Mouse (Mus musculus): ENCODE measurements around the gene Cd79a. TPM values are rescaled to one million over a fixed set of nuclear protein-coding genes. Genes with fewer than 3 reads are reported as not detected.
"Not testable (repeated sequence)": the region's sequence is repeated elsewhere in the genome, so short reads cannot be mapped to it uniquely, and the experiment has no call there.

Gene Cd79a
- polyA plus RNA-seq, 1 experiment from 2014 or later: not detected

DNA sequence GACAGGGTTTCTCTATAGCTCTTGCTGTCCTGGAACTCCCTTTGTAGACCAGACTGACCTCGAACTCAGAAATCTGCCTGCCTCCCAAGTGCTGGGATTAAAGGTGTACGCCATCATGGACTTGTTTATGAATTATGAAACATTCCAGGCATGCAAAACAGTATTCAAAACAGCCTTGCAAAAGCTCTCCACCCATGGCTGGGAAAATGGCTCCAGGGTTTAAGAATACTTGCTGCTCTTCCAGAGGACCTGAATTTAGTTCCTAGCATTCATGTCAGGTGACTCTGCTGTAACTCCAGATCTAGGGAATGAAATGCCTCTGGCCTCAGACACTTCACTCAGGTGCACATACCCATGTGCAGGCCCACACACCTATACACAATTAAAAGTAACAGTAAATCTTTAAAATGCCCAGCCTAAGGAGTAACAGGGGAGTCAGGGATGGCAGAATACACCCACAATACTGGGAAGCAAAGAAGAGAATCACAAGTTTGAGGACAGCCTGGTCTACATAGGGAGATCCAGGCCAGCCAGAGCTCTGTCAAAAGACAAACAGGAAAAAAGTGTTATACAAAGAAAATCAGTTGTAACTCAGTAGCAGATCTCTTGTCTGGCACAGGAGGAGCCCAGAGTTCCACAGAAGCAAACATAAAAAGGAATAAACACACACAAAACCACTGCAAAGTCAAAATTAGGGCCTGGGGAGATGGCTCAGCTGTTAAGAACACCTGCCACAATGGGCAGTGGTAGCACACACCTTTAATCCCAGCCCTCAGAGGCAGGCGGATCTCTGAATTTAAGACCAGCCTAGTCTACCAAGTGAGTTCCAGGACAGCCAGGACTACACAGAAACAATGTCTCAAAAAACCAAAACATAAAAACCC is 5.7 kb upstream of the Cd79a start:
- Histone ChIP-seq H3K36me3 (ENCODE audit: control insufficient read depth, insufficient read depth, low read length) (peaks cover 54% of the 10 kb centered on the region), H3K27me3 (replicated peaks; ENCODE audit: control insufficient read depth, insufficient read depth, low read length) (no peaks in the 10 kb centered on the region), H3K9me3 (replicated peaks; ENCODE audit: control insufficient read depth, low read length) (no peaks in the 10 kb centered on the region), H3K4me1 (ENCODE audit: control insufficient read depth, insufficient read depth, low read length) (no peaks in the 10 kb centered on the region; the same call in 1 of the 2 replicates), H3K4me3 (ENCODE audit: low read depth, low read length) (no peak overlapping the region), H3K4me2 (ENCODE audit: low read length) (no peak overlapping the region), H3K9ac (ENCODE audit: low read length) (0 out of 2 replicates have a peak overlapping the region, but pooled peaks have one; percentile 32), H3K27ac (ENCODE audit: low read depth, low read length) (no peak overlapping the region)
- WGBS: 76% methylated on average over 3 of the region's 3 CpGs
- no peak for DNase-seq (ENCODE audit: low spot score)
- ATAC-seq: no peak

DNA sequence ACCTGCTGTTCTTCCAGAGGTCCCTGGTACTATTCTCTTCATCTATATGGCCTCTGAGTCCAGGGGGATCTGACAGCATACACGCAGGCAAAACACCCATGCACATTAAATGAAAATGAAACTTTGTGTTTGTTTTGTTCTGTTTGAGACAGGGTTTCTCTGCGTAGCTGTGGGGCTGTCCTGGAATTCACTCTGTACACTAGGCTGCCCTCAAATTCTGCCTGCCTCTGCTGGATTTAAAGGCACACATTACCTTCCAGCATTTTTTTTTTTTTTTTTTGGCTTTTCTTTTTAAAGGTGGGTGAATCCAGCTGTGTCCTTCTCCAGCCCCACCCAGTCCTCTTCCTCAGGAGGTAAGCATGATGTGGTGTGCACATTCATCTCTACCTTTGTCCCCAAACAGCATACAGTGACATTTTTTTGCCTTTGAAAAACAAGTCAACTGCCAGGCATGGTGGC is 5.0 kb upstream of the Cd79a start:
- Histone ChIP-seq H3K9me3 (replicated peaks; ENCODE audit: control insufficient read depth, low read length) (no peaks in the 10 kb centered on the region), H3K27ac (ENCODE audit: low read depth, low read length) (no peak overlapping the region), H3K4me2 (ENCODE audit: low read length) (no peak overlapping the region), H3K27me3 (replicated peaks; ENCODE audit: control insufficient read depth, insufficient read depth, low read length) (no peaks in the 10 kb centered on the region), H3K36me3 (ENCODE audit: control insufficient read depth, insufficient read depth, low read length) (peaks cover 47% of the 10 kb centered on the region), H3K4me3 (ENCODE audit: low read depth, low read length) (no peak overlapping the region), H3K9ac (ENCODE audit: low read length) (no peak overlapping the region), H3K4me1 (ENCODE audit: control insufficient read depth, insufficient read depth, low read length) (no peaks in the 10 kb centered on the region)
- 78% methylated on average over 2 of the region's 2 CpGs for WGBS
- ATAC-seq (no peak), DNase-seq (ENCODE audit: low spot score) (no peak)

DNA sequence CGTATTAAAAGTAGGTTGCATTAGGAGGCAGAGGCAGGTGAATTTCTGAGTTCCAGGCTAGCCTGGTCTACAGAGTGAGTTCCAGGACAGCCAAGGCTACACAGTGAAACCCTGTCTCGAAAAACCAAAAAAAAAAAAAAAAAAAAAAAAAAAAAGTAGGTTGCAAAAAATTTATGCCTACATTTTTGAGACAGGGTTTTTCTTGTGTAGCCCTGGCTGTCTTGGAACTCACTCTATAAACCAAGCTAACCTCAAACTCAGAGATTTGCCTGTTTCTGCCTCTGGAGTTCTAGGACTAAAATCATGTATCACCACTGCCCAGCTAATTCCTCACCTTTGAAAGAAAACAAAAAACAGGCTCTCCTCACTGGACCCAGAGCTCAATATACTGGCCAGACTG is 1.4 kb upstream of the Cd79a start:
- WGBS: 83% methylated on average over 2 of the region's 2 CpGs
- not testable (repeated sequence) for H3K9ac ChIP-seq (ENCODE audit: low read length); H3K27ac ChIP-seq (ENCODE audit: low read depth, low read length); ATAC-seq; H3K4me3 ChIP-seq (ENCODE audit: low read depth, low read length); DNase-seq (ENCODE audit: low spot score); H3K4me2 ChIP-seq (ENCODE audit: low read length); H3K4me1 ChIP-seq (ENCODE audit: control insufficient read depth, insufficient read depth, low read length); H3K27me3 ChIP-seq (replicated peaks; ENCODE audit: control insufficient read depth, insufficient read depth, low read length); H3K9me3 ChIP-seq (replicated peaks; ENCODE audit: control insufficient read depth, low read length)
- peaks cover 13% of the 10 kb centered on the region for H3K36me3 ChIP-seq (ENCODE audit: control insufficient read depth, insufficient read depth, low read length)

DNA sequence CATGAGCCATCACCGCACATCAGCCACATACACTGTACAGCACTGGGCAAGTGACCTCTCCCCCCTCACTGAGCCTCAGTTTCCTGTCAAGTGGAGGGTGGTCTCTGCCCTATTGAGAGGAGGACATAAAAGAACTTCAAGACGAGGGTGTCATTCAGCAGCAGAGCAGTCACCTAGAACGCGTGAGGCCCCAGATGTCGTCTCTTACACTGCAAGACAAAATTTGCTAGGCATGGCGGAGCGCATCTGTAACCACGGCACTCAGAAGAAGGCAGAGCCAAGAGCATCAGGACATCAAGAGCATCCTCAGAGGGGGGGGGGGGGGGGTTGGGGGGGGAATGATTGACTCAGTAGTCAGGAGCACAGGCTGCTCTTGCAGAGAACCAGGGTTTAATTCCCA is 912 bp upstream of the Cd79a start:
- no peaks in the 10 kb centered on the region for H3K4me1 ChIP-seq (ENCODE audit: control insufficient read depth, insufficient read depth, low read length)
- DNase-seq (ENCODE audit: low spot score) (no peak), ATAC-seq (no peak)
- H3K27ac ChIP-seq (ENCODE audit: low read depth, low read length): no peak overlapping the region
- H3K4me3 ChIP-seq (ENCODE audit: low read depth, low read length): no peak overlapping the region
- WGBS: 78% methylated on average over 8 of the region's 8 CpGs
- no peaks in the 10 kb centered on the region for H3K27me3 ChIP-seq (replicated peaks; ENCODE audit: control insufficient read depth, insufficient read depth, low read length)
- no peak overlapping the region for H3K4me2 ChIP-seq (ENCODE audit: low read length)
- no peak overlapping the region for H3K9ac ChIP-seq (ENCODE audit: low read length)
- peaks cover 7% of the 10 kb centered on the region for H3K36me3 ChIP-seq (ENCODE audit: control insufficient read depth, insufficient read depth, low read length)
- no peaks in the 10 kb centered on the region for H3K9me3 ChIP-seq (replicated peaks; ENCODE audit: control insufficient read depth, low read length)

DNA sequence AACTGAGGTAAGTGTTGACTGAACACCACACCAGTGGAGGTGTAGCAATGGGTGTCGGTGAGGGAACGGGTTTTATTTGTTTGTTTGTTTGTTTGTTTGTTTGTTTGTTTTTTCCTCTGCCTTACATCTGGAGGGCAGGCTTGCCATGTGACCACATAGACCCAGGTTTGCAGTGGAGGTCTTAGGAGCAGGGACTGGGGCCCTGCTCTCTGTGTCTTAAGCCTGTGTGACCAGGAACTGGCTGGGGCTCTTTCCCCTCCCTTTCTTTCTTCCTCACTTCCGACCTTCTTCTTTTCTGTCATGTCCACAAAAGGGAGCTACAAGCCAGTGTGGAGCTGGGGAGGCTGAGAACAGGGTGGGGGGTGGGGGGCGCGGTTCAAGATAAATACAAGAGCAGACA is 778 bp downstream of the Cd79a start:
- Histone ChIP-seq H3K4me3 (ENCODE audit: low read depth, low read length) (no peak overlapping the region), H3K4me2 (ENCODE audit: low read length) (no peak overlapping the region), H3K9me3 (replicated peaks; ENCODE audit: control insufficient read depth, low read length) (no peaks in the 10 kb centered on the region), H3K27ac (ENCODE audit: low read depth, low read length) (no peak overlapping the region), H3K36me3 (ENCODE audit: control insufficient read depth, insufficient read depth, low read length) (no peaks in the 10 kb centered on the region), H3K27me3 (replicated peaks; ENCODE audit: control insufficient read depth, insufficient read depth, low read length) (no peaks in the 10 kb centered on the region), H3K9ac (ENCODE audit: low read length) (no peak overlapping the region), H3K4me1 (ENCODE audit: control insufficient read depth, insufficient read depth, low read length) (no peaks in the 10 kb centered on the region)
- DNase-seq (ENCODE audit: low spot score) (no peak), ATAC-seq (no peak)
- WGBS: 76% methylated on average over 5 of the region's 5 CpGs

DNA sequence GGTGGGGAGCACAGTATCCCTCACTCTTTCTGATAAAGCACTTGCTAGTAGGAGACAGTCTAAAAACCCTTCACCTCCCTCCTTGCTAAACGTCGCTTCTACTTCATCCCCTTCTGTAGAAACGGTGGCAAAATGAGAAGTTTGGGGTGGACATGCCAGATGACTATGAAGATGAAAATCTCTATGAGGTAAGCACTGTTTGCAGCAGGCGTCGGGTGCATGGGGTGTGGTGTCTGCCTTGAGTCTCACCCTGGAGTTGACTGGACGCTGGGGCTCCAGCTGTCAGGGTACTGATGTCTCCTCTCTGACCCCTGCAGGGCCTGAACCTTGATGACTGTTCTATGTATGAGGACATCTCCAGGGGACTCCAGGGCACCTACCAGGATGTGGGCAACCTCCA is 3.9 kb downstream of the Cd79a start:
- H3K27ac ChIP-seq (ENCODE audit: low read depth, low read length): no peak overlapping the region
- H3K4me3 ChIP-seq (ENCODE audit: low read depth, low read length): no peak overlapping the region
- ATAC-seq: no peak
- WGBS: 90% methylated on average over 6 of the region's 6 CpGs
- peaks cover 2% of the 10 kb centered on the region; the same call in 1 of the 2 replicates for H3K4me1 ChIP-seq (ENCODE audit: control insufficient read depth, insufficient read depth, low read length)
- H3K9me3 ChIP-seq (replicated peaks; ENCODE audit: control insufficient read depth, low read length): no peaks in the 10 kb centered on the region
- no peak overlapping the region for H3K4me2 ChIP-seq (ENCODE audit: low read length)
- no peak overlapping the region for H3K9ac ChIP-seq (ENCODE audit: low read length)
- no peaks in the 10 kb centered on the region for H3K27me3 ChIP-seq (replicated peaks; ENCODE audit: control insufficient read depth, insufficient read depth, low read length)
- DNase-seq (ENCODE audit: low spot score): no peak
- no peaks in the 10 kb centered on the region for H3K36me3 ChIP-seq (ENCODE audit: control insufficient read depth, insufficient read depth, low read length)

DNA sequence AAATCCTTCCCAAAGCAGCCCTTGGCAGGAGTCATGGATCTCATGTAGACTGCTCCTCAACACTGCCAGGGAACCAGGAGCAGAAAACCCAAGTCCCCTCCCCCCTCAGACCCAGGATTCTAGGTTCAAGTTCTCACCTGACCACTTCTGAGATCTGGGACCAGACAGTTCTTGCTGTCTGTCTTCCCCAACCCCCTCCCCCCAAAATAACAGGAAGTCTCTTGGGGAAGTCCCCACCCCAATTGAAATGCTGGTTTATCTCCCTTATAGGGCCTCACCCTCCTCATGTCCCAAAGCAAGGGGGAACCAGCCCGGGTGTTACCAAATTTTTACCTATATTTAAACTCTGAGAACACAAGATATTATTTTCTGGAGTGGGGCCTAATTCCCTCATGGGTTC is 4.7 kb downstream of the Cd79a start:
- WGBS: 75% methylated on average over 1 of the region's 1 CpGs

DNA sequence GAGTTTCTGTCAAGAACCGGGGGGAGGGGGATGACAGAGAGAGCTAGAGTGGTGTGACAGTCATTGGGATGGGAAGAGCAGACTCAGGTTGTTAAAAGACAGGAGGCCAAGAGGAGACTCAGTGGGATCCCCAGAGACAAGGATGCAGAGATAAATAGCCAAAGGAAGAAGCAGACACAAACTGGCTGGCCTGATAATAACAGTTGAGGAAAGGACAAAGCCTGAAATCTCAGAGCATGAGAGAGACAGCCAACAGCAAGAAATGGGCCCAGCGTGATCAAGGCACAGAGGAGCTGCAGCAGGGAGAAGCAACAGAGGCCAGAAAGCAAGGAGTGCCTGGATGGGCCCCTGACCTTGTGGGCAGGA is 5.1 kb downstream of the Cd79a start:
- Histone ChIP-seq H3K27me3 (replicated peaks; ENCODE audit: control insufficient read depth, insufficient read depth, low read length) (no peaks in the 10 kb centered on the region), H3K4me3 (ENCODE audit: low read depth, low read length) (peak overlapping the region; percentile 59), H3K9ac (ENCODE audit: low read length) (no peak overlapping the region), H3K4me1 (ENCODE audit: control insufficient read depth, insufficient read depth, low read length) (peaks cover 2% of the 10 kb centered on the region; the same call in 1 of the 2 replicates), H3K27ac (ENCODE audit: low read depth, low read length) (peak overlapping the region; percentile 60; the same call in 1 of the 2 replicates), H3K36me3 (ENCODE audit: control insufficient read depth, insufficient read depth, low read length) (no peaks in the 10 kb centered on the region), H3K9me3 (replicated peaks; ENCODE audit: control insufficient read depth, low read length) (no peaks in the 10 kb centered on the region), H3K4me2 (ENCODE audit: low read length) (peak overlapping the region; percentile 80)
- ATAC-seq (no peak), DNase-seq (ENCODE audit: low spot score) (no peak)
- 59% methylated on average over 2 of the region's 2 CpGs for whole genome bisulfite sequencing

More for the DNA sequence above, 4.7 kb downstream of the Cd79a start:
- ATAC-seq (no peak), DNase-seq (ENCODE audit: low spot score) (no peak)
- Histone ChIP-seq H3K4me1 (ENCODE audit: control insufficient read depth, insufficient read depth, low read length) (peaks cover 2% of the 10 kb centered on the region; the same call in 1 of the 2 replicates), H3K27ac (ENCODE audit: low read depth, low read length) (no peak overlapping the region), H3K9ac (ENCODE audit: low read length) (no peak overlapping the region), H3K27me3 (replicated peaks; ENCODE audit: control insufficient read depth, insufficient read depth, low read length) (no peaks in the 10 kb centered on the region), H3K4me3 (ENCODE audit: low read depth, low read length) (no peak overlapping the region), H3K4me2 (ENCODE audit: low read length) (no peak overlapping the region), H3K36me3 (ENCODE audit: control insufficient read depth, insufficient read depth, low read length) (no peaks in the 10 kb centered on the region), H3K9me3 (replicated peaks; ENCODE audit: control insufficient read depth, low read length) (no peaks in the 10 kb centered on the region)
